Mouse (Mus musculus): ENCODE data around the gene Nanos1. TPM values are rescaled to one million over a fixed set of nuclear protein-coding genes. Genes with fewer than 3 reads are reported as not detected.

Gene Nanos1
- polyA plus RNA-seq, 1 experiment from 2014 or later: 3.9 TPM

DNA sequence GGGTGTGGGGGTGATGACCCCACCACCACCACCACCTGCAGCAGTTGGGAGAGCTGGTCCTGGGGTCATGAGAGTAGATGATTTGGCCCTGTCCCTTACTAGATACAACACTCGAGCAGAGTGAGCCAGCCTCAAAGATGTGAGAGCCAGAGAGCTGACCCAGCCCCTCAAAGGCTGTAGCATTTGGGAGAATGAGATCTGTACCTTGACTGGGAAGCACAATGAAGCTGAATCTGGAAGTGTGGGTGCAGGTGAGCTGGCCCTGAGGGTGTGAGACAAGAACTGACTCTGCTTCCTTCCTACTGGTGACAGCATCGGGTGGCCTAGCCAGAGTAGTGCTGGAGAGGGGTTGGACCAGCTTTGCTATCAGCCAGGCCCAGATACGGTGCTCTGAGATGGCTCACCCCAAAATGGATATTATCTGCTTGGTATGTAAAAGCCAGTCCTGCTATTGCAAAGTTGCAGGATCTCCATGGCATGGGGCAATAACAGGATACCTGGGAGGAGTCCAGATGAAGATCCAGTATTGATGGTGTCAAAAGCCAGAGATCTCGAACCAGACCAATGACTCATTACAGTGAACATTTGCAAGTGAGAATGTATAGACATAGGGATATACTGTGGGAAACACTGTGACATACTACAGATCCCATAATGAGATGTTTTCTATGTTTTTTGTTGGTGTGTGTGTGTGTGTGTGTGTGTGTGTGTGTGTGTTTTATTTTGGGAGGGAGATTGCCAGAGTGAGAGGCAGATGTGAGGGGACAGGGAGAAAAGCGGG, 11.8 kb upstream of the Nanos1 start:
- Histone ChIP-seq H3K27ac (ENCODE audit: low read depth, low read length) (no peak overlapping the region), H3K36me3 (ENCODE audit: control insufficient read depth, insufficient read depth, low read length) (no peaks in the 10 kb centered on the region), H3K27me3 (ENCODE audit: control insufficient read depth, insufficient read depth, low read length) (no peaks in the 10 kb centered on the region), H3K4me1 (ENCODE audit: control insufficient read depth, insufficient read depth, low read length) (no peaks in the 10 kb centered on the region), H3K4me2 (no peak overlapping the region), H3K9ac (ENCODE audit: low read length) (no peak overlapping the region), H3K9me3 (ENCODE audit: control insufficient read depth, low read length) (no peaks in the 10 kb centered on the region), H3K4me3 (ENCODE audit: low read depth, low read length) (no peak overlapping the region)
- DNase-seq (ENCODE audit: low spot score, missing footprints): no peak
- WGBS: 81% methylated on average over 5 of the region's 5 CpGs
- no peak for ATAC-seq (ENCODE audit: low FRiP score)

DNA sequence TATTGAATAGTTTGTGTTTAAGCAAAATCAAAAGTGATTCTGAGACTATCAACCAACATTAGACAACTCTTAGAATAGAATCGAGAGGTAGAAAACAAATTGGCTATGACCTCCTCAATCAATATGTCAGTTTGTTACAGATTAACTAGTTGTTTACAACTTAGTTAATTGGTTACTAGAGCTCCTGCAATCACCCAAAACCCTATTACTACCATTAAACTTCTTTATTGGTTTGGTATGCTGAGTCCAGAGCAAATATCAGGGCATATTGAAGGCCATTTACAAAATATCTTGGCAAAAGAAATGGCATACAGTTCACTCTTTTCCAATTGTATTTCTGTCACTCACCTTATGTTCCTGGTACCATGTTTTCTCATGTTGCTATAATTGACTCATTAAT, 8.0 kb upstream of the Nanos1 start:
- no peaks in the 10 kb centered on the region for H3K27me3 ChIP-seq (ENCODE audit: control insufficient read depth, insufficient read depth, low read length)
- H3K27ac ChIP-seq (ENCODE audit: low read depth, low read length): no peak overlapping the region
- H3K9ac ChIP-seq (ENCODE audit: low read length): no peak overlapping the region
- no peak for DNase-seq (ENCODE audit: low spot score, missing footprints)
- H3K4me2 ChIP-seq: no peak overlapping the region
- no peaks in the 10 kb centered on the region for H3K4me1 ChIP-seq (ENCODE audit: control insufficient read depth, insufficient read depth, low read length)
- H3K4me3 ChIP-seq (ENCODE audit: low read depth, low read length): no peak overlapping the region
- no peaks in the 10 kb centered on the region for H3K36me3 ChIP-seq (ENCODE audit: control insufficient read depth, insufficient read depth, low read length)
- WGBS: 89% methylated on average over 1 of the region's 1 CpGs
- no peak for ATAC-seq (ENCODE audit: low FRiP score)
- H3K9me3 ChIP-seq (ENCODE audit: control insufficient read depth, low read length): no peaks in the 10 kb centered on the region

DNA sequence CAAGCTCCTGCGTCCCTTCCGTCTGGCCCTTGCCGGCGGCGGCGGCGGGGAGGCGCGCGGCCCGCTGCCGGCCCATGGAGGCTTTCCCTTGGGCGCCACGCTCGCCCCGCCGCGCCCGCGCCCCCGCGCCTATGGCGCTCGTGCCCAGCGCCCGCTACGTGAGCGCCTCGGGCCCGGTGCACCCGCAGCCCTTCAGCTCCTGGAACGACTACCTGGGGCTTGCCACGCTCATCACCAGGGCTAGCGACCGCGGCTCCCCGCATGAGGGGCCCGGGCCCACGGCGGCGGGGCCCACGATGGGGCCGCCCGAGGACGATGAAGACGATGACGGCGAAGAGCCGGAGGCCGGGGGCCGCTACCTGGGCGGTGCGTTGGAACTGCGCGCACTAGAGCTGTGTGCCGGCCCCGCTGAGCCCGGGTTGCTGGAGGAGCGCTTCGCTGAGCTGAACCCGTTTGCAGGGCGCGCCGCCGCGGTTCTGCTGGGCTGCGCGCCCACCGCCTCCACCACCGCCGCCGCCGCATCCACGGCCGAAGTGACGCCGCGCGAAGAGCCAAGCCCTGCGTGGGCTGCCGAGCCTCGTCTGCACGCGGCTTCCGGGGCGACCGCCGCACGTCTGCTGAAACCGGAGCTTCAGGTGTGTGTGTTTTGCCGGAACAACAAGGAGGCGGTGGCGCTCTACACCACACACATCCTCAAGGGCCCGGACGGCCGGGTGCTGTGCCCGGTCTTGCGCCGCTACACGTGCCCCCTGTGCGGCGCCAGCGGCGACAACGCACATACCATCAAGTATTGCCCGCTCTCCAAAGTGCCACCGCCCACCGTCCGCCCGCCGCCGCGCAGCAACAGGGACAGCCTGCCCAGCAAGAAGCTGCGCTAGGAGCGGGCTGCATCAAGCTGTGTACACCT, 658 bp downstream of the Nanos1 start:
- WGBS: under 1% methylated on average over 100 of the region's 115 CpGs
- H3K9ac ChIP-seq (ENCODE audit: low read length): peak overlapping the region; percentile 69
- peaks cover 5% of the 10 kb centered on the region; the same call in 1 of the 2 replicates for H3K4me1 ChIP-seq (ENCODE audit: control insufficient read depth, insufficient read depth, low read length)
- ATAC-seq (ENCODE audit: low FRiP score) (peak; percentile 72), DNase-seq (ENCODE audit: low spot score, missing footprints) (peak; percentile 95)
- no peaks in the 10 kb centered on the region for H3K9me3 ChIP-seq (ENCODE audit: control insufficient read depth, low read length)
- peak overlapping the region; percentile 73 for H3K4me3 ChIP-seq (ENCODE audit: low read depth, low read length)
- H3K27me3 ChIP-seq (ENCODE audit: control insufficient read depth, insufficient read depth, low read length): peaks cover 16% of the 10 kb centered on the region
- H3K4me2 ChIP-seq: peak overlapping the region; percentile 100
- H3K27ac ChIP-seq (ENCODE audit: low read depth, low read length): peak overlapping the region; percentile 45
- no peaks in the 10 kb centered on the region for H3K36me3 ChIP-seq (ENCODE audit: control insufficient read depth, insufficient read depth, low read length)

DNA sequence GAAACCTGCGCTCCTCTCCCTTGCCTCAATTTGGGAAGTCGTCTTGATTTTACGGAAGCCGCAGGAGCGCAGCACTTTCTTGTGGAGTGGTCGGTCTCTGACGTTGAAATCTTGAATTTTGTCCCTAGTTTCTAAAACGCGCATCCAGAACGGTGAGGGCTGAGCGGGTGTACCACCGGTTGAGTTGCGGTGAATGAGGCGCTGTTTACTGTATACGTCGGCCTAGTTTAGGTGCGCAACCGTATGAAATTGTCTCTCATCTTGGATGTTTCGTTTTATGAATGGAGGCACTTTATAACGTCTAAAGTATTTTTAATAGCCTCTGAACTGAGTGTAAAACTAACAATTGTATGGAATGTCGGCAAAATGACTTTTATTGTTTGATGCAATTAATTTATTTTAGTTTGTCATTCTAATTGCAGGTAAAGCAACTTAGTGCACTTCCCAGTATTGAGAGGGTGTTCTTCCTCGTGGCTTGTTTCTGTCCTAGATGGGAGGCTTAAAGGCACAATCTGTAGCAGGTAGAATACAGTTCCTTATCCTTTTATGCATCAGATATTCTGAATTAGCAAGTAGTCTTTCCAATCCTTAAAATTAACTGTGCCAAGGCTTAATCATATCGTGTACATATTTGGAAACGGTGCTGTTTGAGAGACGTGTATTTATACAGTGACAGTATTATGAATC, 1.5 kb downstream of the Nanos1 start:
- Histone ChIP-seq H3K9ac (ENCODE audit: low read length) (peak overlapping the region; percentile 69), H3K4me1 (ENCODE audit: control insufficient read depth, insufficient read depth, low read length) (peaks cover 5% of the 10 kb centered on the region; the same call in 1 of the 2 replicates), H3K9me3 (ENCODE audit: control insufficient read depth, low read length) (no peaks in the 10 kb centered on the region), H3K36me3 (ENCODE audit: control insufficient read depth, insufficient read depth, low read length) (0 out of 2 replicates have a peak, but pooled peaks cover 2% of the 10 kb centered on the region), H3K27me3 (ENCODE audit: control insufficient read depth, insufficient read depth, low read length) (peaks cover 16% of the 10 kb centered on the region), H3K4me2 (peak overlapping the region; percentile 100), H3K4me3 (ENCODE audit: low read depth, low read length) (peak overlapping the region; percentile 73), H3K27ac (ENCODE audit: low read depth, low read length) (no peak overlapping the region)
- DNase-seq (ENCODE audit: low spot score, missing footprints) (no peak), ATAC-seq (ENCODE audit: low FRiP score) (no peak)
- WGBS: 5% methylated on average over 25 of the region's 25 CpGs

DNA sequence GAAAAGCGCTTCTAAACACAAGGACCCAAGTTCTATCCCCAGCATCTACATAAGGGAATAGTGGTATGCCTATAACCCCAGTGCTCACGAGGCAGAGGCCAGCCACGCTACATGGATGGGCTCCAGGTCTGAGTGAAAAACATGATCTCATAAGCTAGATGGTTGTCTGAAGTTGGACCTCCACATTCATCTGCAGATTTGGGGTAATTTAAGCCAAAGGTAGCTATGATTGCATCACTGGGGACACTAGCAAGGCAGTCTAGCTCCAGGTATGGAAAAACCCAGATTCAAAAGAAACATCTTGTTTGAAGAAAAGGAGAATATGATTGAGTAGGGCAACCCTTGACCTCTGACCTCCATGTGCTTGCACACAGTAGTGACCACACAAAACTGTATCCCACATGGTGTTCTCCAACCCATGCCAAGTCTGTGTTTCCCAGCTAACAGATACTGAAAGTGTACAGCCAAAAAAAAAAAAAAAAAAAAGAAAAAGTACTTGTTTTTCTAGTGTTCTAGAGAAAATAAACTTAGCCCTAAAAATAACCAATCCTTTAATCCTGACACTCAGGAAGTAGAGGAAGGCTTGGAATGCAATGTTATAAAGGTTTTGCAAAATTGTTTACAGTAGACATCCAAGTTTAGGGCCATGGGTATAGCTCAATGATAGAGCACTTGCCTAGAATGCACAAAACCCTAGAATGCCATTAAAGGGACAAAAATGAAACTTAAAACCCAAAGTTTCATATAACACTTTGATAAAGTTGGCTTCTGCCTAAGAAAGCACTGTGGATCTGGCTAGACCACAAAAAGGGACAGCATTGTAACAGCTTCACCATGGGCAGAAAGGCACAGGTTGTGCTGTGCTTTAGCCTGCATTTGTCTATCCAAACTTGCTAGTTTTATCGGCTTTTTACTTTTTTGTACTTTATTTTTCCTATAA, 3.4 kb downstream of the Nanos1 start:
- Histone ChIP-seq H3K9ac (ENCODE audit: low read length) (no peak overlapping the region), H3K27me3 (ENCODE audit: control insufficient read depth, insufficient read depth, low read length) (peaks cover 16% of the 10 kb centered on the region), H3K36me3 (ENCODE audit: control insufficient read depth, insufficient read depth, low read length) (peaks cover 13% of the 10 kb centered on the region), H3K9me3 (ENCODE audit: control insufficient read depth, low read length) (no peaks in the 10 kb centered on the region), H3K4me1 (ENCODE audit: control insufficient read depth, insufficient read depth, low read length) (peaks cover 5% of the 10 kb centered on the region; the same call in 1 of the 2 replicates), H3K27ac (ENCODE audit: low read depth, low read length) (no peak overlapping the region), H3K4me3 (ENCODE audit: low read depth, low read length) (no peak overlapping the region), H3K4me2 (no peak overlapping the region)
- WGBS: 68% methylated on average over 4 of the region's 4 CpGs
- no peak for DNase-seq (ENCODE audit: low spot score, missing footprints)
- ATAC-seq (ENCODE audit: low FRiP score): no peak

DNA sequence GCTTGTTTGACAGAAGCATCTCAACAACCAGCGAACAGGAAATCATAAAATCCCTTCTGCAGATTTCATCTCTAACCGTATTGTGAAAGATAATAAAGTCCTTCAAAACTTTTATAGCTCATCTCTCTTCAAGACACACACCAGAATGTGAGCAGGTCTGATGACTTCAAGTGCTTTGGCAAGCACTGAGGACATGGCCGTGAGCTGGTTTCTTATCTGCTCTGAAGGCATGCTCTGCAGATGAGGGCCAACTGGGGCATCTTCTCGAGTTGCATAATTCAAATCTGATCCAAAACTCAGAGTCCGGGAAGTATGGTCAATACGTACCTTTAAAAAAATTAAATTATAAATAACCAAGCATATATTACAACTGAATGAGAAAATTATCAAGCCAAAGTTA, 17.6 kb downstream of the Nanos1 start:
- H3K36me3 ChIP-seq (ENCODE audit: control insufficient read depth, insufficient read depth, low read length): peaks cover 29% of the 10 kb centered on the region
- no peak overlapping the region for H3K9ac ChIP-seq (ENCODE audit: low read length)
- no peak overlapping the region for H3K4me2 ChIP-seq
- H3K4me1 ChIP-seq (ENCODE audit: control insufficient read depth, insufficient read depth, low read length): no peaks in the 10 kb centered on the region
- WGBS: 94% methylated on average over 6 of the region's 6 CpGs
- H3K27me3 ChIP-seq (ENCODE audit: control insufficient read depth, insufficient read depth, low read length): no peaks in the 10 kb centered on the region
- no peak overlapping the region for H3K4me3 ChIP-seq (ENCODE audit: low read depth, low read length)
- ATAC-seq (ENCODE audit: low FRiP score): no peak
- peak; percentile 54 for DNase-seq (ENCODE audit: low spot score, missing footprints)
- H3K27ac ChIP-seq (ENCODE audit: low read depth, low read length): no peak overlapping the region
- H3K9me3 ChIP-seq (ENCODE audit: control insufficient read depth, low read length): no peaks in the 10 kb centered on the region

DNA sequence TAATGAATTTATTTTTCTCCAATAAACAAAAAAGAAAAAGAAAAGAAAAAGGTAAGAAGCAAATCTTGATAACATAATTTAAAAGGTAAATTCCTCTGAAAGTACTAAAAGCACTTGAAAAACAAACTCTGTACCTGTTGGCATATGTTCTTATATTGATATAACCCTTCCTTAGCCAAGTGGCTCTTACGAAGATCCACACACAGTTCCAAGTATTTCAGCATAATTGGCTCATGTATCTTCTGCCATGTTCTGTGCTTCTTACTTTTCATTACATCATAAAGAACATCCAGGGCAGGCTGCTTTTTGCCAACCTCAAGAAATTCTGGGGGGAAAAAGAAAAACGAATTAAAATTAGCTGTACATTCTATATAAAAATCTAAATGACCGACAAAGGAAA, 26.2 kb downstream of the Nanos1 start:
- no peak overlapping the region for H3K9ac ChIP-seq (ENCODE audit: low read length)
- 92% methylated on average over 3 of the region's 3 CpGs for WGBS
- H3K36me3 ChIP-seq (ENCODE audit: control insufficient read depth, insufficient read depth, low read length): peaks cover 11% of the 10 kb centered on the region; the same call in 1 of the 2 replicates
- no peak overlapping the region for H3K4me2 ChIP-seq
- H3K27ac ChIP-seq (ENCODE audit: low read depth, low read length): no peak overlapping the region
- no peaks in the 10 kb centered on the region for H3K9me3 ChIP-seq (ENCODE audit: control insufficient read depth, low read length)
- ATAC-seq (ENCODE audit: low FRiP score) (no peak), DNase-seq (ENCODE audit: low spot score, missing footprints) (no peak)
- no peaks in the 10 kb centered on the region for H3K27me3 ChIP-seq (ENCODE audit: control insufficient read depth, insufficient read depth, low read length)
- 0 out of 2 replicates have a peak, but pooled peaks cover 2% of the 10 kb centered on the region for H3K4me1 ChIP-seq (ENCODE audit: control insufficient read depth, insufficient read depth, low read length)
- no peak overlapping the region for H3K4me3 ChIP-seq (ENCODE audit: low read depth, low read length)

DNA sequence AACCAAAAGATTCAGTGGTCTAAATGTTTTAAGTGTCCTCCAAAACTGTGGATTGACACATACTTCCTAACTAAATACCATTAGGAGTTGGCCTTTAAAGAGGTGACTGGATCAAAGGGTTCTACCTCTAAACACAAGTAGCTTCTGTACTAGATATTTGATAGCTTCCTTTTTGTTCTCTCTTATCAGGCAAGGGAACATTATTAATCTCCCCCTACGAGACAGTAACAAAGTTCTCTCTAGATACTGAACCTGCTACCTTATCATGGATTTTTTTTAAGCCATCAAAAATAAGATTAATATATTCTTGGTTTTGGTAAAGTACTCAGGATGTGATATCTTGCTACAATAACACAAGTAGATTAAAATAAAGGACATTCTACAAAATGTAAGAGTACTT, 28.9 kb downstream of the Nanos1 start:
- Histone ChIP-seq H3K27me3 (ENCODE audit: control insufficient read depth, insufficient read depth, low read length) (no peaks in the 10 kb centered on the region), H3K36me3 (ENCODE audit: control insufficient read depth, insufficient read depth, low read length) (peaks cover 5% of the 10 kb centered on the region; the same call in 1 of the 2 replicates), H3K4me3 (ENCODE audit: low read depth, low read length) (no peak overlapping the region), H3K27ac (ENCODE audit: low read depth, low read length) (no peak overlapping the region), H3K4me2 (no peak overlapping the region), H3K9ac (ENCODE audit: low read length) (no peak overlapping the region), H3K9me3 (ENCODE audit: control insufficient read depth, low read length) (no peaks in the 10 kb centered on the region), H3K4me1 (ENCODE audit: control insufficient read depth, insufficient read depth, low read length) (peaks cover 6% of the 10 kb centered on the region)
- 70% methylated on average over 1 of the region's 1 CpGs for WGBS
- DNase-seq (ENCODE audit: low spot score, missing footprints) (peak; percentile 70), ATAC-seq (ENCODE audit: low FRiP score) (no peak)
